Mouse (Mus musculus): ENCODE results near the gene Pnmal1. TPM values are rescaled to one million over a fixed set of nuclear protein-coding genes. Genes with fewer than 3 reads are reported as not detected.

Gene Pnmal1
- polyA plus RNA-seq, 1 experiment: not detected

GRCm38 (mm10) chr7:16924037-16924834, 35.2 kb upstream of the Pnmal1 start, which contains the start of gene Calm3:
TSS of gene Calm3 (minus strand) at chr7:16924114.
- Histone ChIP-seq H3K4me1 (peaks cover 51% of the 10 kb centered on the region), H3K36me3 (replicated peaks; ENCODE audit: low read length) (peaks cover 32% of the 10 kb centered on the region), H3K4me3 (replicated peaks) (peak within 1 kb of the TSS; percentile 96), H3K27me3 (replicated peaks) (no peaks in the 10 kb centered on the region), H3K9me3 (no peaks in the 10 kb centered on the region)
- TF ChIP-seq FLI1 (IDR thresholded peaks at IDR 0.05; ENCODE audit: low read length) (peak; percentile 77; the same call in 1 of the 2 replicates), GATA1 (IDR thresholded peaks at IDR 0.05; ENCODE audit: borderline replicate concordance, low read length) (no peak)

- TF ChIP-seq FLI1 (IDR thresholded peaks at IDR 0.05; ENCODE audit: low read length) (no peak), GATA1 (IDR thresholded peaks at IDR 0.05; ENCODE audit: borderline replicate concordance, low read length) (no peak)
- H3K9me3 ChIP-seq: no peaks in the 10 kb centered on the region
- H3K27me3 ChIP-seq (replicated peaks): no peaks in the 10 kb centered on the region
- H3K36me3 ChIP-seq (replicated peaks; ENCODE audit: low read length): no peaks in the 10 kb centered on the region
- peaks cover 23% of the 10 kb centered on the region for H3K4me1 ChIP-seq
- no peak overlapping the region for H3K4me3 ChIP-seq (replicated peaks)
These were observed 31.1 kb upstream of the Pnmal1 start for GRCm38 (mm10) chr7:16928341-16928740.

DNA sequence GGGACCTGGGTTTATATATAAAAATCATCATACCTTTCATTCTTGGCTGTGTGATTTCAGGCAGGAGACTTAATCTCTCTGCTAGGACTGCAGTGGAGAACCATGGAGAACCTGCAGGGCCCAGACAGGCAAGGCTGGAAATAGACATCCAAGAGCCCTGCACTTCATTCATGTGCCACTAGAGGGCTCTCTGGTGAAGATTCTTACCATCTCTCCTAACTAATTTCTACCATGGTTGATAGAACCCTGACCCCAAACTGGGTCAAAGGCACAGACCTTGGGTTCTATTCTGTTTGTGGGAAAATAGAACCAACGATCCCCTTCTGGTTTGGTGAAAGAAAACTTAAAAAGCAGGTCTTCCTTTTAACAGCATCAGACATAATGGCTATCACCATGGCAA, 28.6 kb upstream of the Pnmal1 start:
- Histone ChIP-seq H3K9me3 (no peaks in the 10 kb centered on the region), H3K4me3 (replicated peaks) (no peak overlapping the region), H3K27me3 (replicated peaks) (peaks cover 6% of the 10 kb centered on the region), H3K4me1 (peaks cover 18% of the 10 kb centered on the region), H3K36me3 (replicated peaks; ENCODE audit: low read length) (no peaks in the 10 kb centered on the region)
- TF ChIP-seq FLI1 (IDR thresholded peaks at IDR 0.05; ENCODE audit: low read length): no peak
- no peak for TF ChIP-seq GATA1 (IDR thresholded peaks at IDR 0.05; ENCODE audit: borderline replicate concordance, low read length)

DNA sequence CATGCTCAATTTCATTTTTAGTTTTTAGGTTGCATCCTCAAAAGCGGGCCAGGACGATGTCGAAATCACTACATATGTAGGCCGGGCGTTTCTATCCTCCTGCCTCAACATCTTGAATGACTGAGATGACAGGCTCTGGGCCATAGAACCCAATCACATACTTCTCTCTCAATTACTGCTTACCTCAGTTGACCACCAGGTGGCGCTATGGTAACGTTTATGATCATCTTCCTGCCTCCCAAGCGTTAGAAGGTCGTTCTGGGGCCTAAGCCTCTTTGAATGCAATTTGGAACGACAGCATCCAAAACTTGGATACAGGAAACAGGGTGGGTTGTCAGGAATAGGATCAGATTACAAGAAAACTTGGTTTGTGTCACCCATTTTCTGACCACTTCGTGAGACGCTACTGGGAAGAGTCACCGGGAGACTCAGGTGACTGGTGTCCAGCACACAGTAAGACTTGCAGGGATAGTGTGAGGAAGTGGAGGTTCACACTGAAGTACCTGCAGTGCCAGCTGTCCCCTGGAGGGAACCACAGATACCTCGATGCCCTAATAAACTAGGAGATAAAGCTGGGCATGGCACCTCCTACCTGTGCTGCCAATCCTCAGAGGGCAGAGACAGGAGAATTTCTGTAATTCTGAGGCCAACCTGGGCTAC, 27.4 kb upstream of the Pnmal1 start:
- Histone ChIP-seq H3K36me3 (replicated peaks; ENCODE audit: low read length) (no peaks in the 10 kb centered on the region), H3K9me3 (peaks cover under 1% of the 10 kb centered on the region; the same call in 1 of the 2 replicates), H3K4me3 (replicated peaks) (no peak overlapping the region), H3K4me1 (peaks cover 18% of the 10 kb centered on the region), H3K27me3 (replicated peaks) (peaks cover 10% of the 10 kb centered on the region)
- TF ChIP-seq GATA1 (IDR thresholded peaks at IDR 0.05; ENCODE audit: borderline replicate concordance, low read length) (no peak), FLI1 (IDR thresholded peaks at IDR 0.05; ENCODE audit: low read length) (no peak)

- TF ChIP-seq GATA1 (IDR thresholded peaks at IDR 0.05; ENCODE audit: borderline replicate concordance, low read length) (no peak), FLI1 (IDR thresholded peaks at IDR 0.05; ENCODE audit: low read length) (no peak)
- H3K27me3 ChIP-seq (replicated peaks): peaks cover 13% of the 10 kb centered on the region
- peaks cover 15% of the 10 kb centered on the region for H3K4me1 ChIP-seq
These were observed 26.5 kb upstream of the Pnmal1 start for GRCm38 (mm10) chr7:16932704-16933577.

DNA sequence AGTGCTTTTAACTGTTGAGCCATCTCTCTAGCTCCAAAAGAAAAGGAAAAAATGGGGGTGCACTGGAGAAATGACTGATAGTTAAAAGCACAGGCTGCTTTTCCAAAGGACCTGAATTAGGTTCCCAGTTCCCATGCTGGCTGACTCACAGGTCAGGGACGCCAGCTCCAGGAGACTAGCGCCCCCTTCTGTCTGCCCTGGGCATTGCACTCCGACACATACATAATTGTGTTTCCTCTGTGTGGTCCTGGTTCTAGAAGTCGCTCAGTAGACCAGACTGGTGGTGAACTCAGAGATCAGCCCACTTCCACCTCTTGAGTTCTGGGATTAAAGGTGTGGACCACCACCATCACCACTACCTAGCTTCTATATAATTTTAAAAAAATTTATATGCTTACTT, 22.2 kb upstream of the Pnmal1 start:
- Histone ChIP-seq H3K4me1 (peaks cover 9% of the 10 kb centered on the region), H3K36me3 (replicated peaks; ENCODE audit: low read length) (no peaks in the 10 kb centered on the region), H3K27me3 (replicated peaks) (peaks cover 38% of the 10 kb centered on the region), H3K9me3 (peaks cover 3% of the 10 kb centered on the region; the same call in 1 of the 2 replicates), H3K4me3 (replicated peaks) (no peak overlapping the region)
- TF ChIP-seq FLI1 (IDR thresholded peaks at IDR 0.05; ENCODE audit: low read length): no peak
- no peak for TF ChIP-seq GATA1 (IDR thresholded peaks at IDR 0.05; ENCODE audit: borderline replicate concordance, low read length)

More at GRCm38 (mm10) chr7:16932704-16933577, 26.5 kb upstream of the Pnmal1 start:
- Histone ChIP-seq H3K36me3 (replicated peaks; ENCODE audit: low read length) (no peaks in the 10 kb centered on the region), H3K9me3 (peaks cover 3% of the 10 kb centered on the region; the same call in 1 of the 2 replicates), H3K4me3 (replicated peaks) (no peak overlapping the region)

DNA sequence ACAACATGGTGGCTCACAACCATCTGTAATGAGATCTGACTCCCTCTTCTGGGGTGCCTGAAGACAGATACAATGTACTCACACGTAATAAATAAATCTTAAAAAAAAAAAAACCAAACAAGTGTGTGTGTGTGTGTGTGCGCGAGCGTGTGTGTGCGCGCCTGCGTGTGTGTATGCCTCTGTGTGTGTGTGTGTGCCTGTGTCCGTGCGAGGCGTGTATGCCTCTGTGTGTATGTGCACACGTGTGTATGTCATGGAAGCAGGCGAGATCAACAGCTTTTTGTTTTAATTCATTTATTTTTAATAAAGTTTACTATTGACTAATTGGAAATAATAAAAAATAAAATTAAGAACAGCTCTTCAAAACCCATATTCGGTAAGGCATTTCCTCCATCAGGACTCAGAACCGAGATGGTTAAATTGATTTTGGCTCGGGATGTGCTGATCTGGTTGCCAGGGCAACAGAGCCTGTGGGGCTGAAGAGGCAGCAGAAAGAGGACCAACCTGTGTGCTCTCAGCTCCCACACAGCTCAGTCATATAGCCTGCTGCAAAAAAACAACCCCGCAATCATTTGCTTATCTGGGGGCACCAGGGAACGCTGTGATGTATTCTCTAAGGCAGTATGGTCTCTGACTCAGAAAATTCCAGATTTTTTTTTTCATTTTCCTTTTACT, 21.2 kb upstream of the Pnmal1 start:
- no peaks in the 10 kb centered on the region for H3K36me3 ChIP-seq (replicated peaks; ENCODE audit: low read length)
- TF ChIP-seq GATA1 (IDR thresholded peaks at IDR 0.05; ENCODE audit: borderline replicate concordance, low read length): no peak
- no peak for TF ChIP-seq FLI1 (IDR thresholded peaks at IDR 0.05; ENCODE audit: low read length)
- H3K4me1 ChIP-seq: peaks cover 7% of the 10 kb centered on the region
- peaks cover 45% of the 10 kb centered on the region for H3K27me3 ChIP-seq (replicated peaks)
- peaks cover 3% of the 10 kb centered on the region; the same call in 1 of the 2 replicates for H3K9me3 ChIP-seq
- H3K4me3 ChIP-seq (replicated peaks): no peak overlapping the region

GRCm38 (mm10) chr7:16940292-16940691, 19.2 kb upstream of the Pnmal1 start:
- no peaks in the 10 kb centered on the region for H3K36me3 ChIP-seq (replicated peaks; ENCODE audit: low read length)
- H3K9me3 ChIP-seq: peaks cover 7% of the 10 kb centered on the region; the same call in 1 of the 2 replicates
- peaks cover 63% of the 10 kb centered on the region for H3K27me3 ChIP-seq (replicated peaks)
- no peak for TF ChIP-seq GATA1 (IDR thresholded peaks at IDR 0.05; ENCODE audit: borderline replicate concordance, low read length)
- peaks cover 18% of the 10 kb centered on the region for H3K4me1 ChIP-seq
- no peak overlapping the region for H3K4me3 ChIP-seq (replicated peaks)

- H3K27me3 ChIP-seq (replicated peaks): peaks cover 79% of the 10 kb centered on the region
- 0 out of 2 replicates have a peak, but pooled peaks cover 4% of the 10 kb centered on the region for H3K9me3 ChIP-seq
- peaks cover 42% of the 10 kb centered on the region for H3K4me1 ChIP-seq
- H3K4me3 ChIP-seq (replicated peaks): no peak overlapping the region
- no peaks in the 10 kb centered on the region for H3K36me3 ChIP-seq (replicated peaks; ENCODE audit: low read length)
- no peak for TF ChIP-seq GATA1 (IDR thresholded peaks at IDR 0.05; ENCODE audit: borderline replicate concordance, low read length)
- TF ChIP-seq FLI1 (IDR thresholded peaks at IDR 0.05; ENCODE audit: low read length): no peak
These were observed 16.6 kb upstream of the Pnmal1 start for GRCm38 (mm10) chr7:16942861-16943260.
